Mouse (Mus musculus) erythroid progenitor cell, adult 5-6 weeks (primary cell): ENCODE data around the gene Mrm2. TPM values are rescaled to one million over a fixed set of nuclear protein-coding genes. Genes with fewer than 3 reads are reported as not detected.

Source experiments
- ATAC-seq: replicated peaks from 2 replicates; pipeline ENCODE4 v1.8.0; 2016; ENCODE audit warnings: moderate number of reproducible peaks, mild to moderate bottlenecking, moderate TSS enrichment, inconsistent platforms; ENCODE audit not compliant: poor library complexity, low FRiP score, severe bottlenecking
- total RNA-seq, 2 experiments: library from RNA; stranded (forward) in 1 of 2; stranded (reverse) in 1 of 2; fragments of 150-400 nt in 1 of 2; fragments of 186-747, 209-891 nt in 1 of 2; gene quantifications; 2 replicates each; pipeline versions ENCODE4 v1.2.3 to v1.2.4; 2015 to 2017; ENCODE audit warnings: low replicate concordance in 2 of 2

The Mrm2 gene
- total RNA-seq, 2 experiments from 2014 or later: 1.4 TPM; not detected in 1

- no peak for ATAC-seq
These were observed 49.3 kb downstream of the Mrm2 start for GRCm38 (mm10) chr5:140282376-140282775.

- ATAC-seq: no peak
These were observed 51.5 kb downstream of the Mrm2 start for GRCm38 (mm10) chr5:140280205-140280604.

Other genes starting within 250 kb of the Mrm2 start
- gene Mad1l1, start 10.3 kb downstream of the Mrm2 start, total RNA-seq (2015; ENCODE audit: low replicate concordance): 25.9 and 29.3 TPM in 2 replicates
- 113 and 134 TPM in 2 replicates for gene Mad1l1, start 10.3 kb downstream of the Mrm2 start, total RNA-seq (2017; ENCODE audit: low replicate concordance)
- gene Nudt1, start 10.2 kb downstream of the Mrm2 start, total RNA-seq (2015; ENCODE audit: low replicate concordance): 11.5 and 14.7 TPM in 2 replicates
- 7.1 and 10.1 TPM in 2 replicates for gene Nudt1, start 10.2 kb downstream of the Mrm2 start, total RNA-seq (2017; ENCODE audit: low replicate concordance)
- 0.84 and 1.1 TPM in 2 replicates for gene Snx8, start 57.4 kb upstream of the Mrm2 start, total RNA-seq (2015; ENCODE audit: low replicate concordance)
- 1.0 TPM in 1 of 2 replicates, not detected in the other for gene Snx8, start 57.4 kb upstream of the Mrm2 start, total RNA-seq (2017; ENCODE audit: low replicate concordance)
- gene Eif3b, start 87.4 kb upstream of the Mrm2 start, total RNA-seq (2015; ENCODE audit: low replicate concordance): 44.7 and 110 TPM in 2 replicates
- 43.6 and 66.2 TPM in 2 replicates for gene Eif3b, start 87.4 kb upstream of the Mrm2 start, total RNA-seq (2017; ENCODE audit: low replicate concordance)
- not detected in 2 replicates for gene Gm4869, start 113.7 kb upstream of the Mrm2 start, total RNA-seq (2015; ENCODE audit: low replicate concordance)
- not detected in 2 replicates for gene Gm4869, start 113.7 kb upstream of the Mrm2 start, total RNA-seq (2017; ENCODE audit: low replicate concordance)
- gene Chst12, start 173.7 kb upstream of the Mrm2 start, total RNA-seq (2015; ENCODE audit: low replicate concordance): 9.2 and 12.3 TPM in 2 replicates
- gene Chst12, start 173.7 kb upstream of the Mrm2 start, total RNA-seq (2017; ENCODE audit: low replicate concordance): 11.4 and 11.7 TPM in 2 replicates
- gene Grifin, start 233.2 kb upstream of the Mrm2 start, total RNA-seq (2015; ENCODE audit: low replicate concordance): not detected in 2 replicates
- gene Grifin, start 233.2 kb upstream of the Mrm2 start, total RNA-seq (2017; ENCODE audit: low replicate concordance): not detected in 2 replicates